In genomic region chr15:83464905-83465650, GRCm38 (mm10) we compare ENCODE assay signal across 8 mouse cellular contexts. TPM values are rescaled to one million over a fixed set of nuclear protein-coding genes. Genes with fewer than 3 reads are reported as not detected.
DNase-seq lines count a peak whose midpoint lies in the region; ATAC-seq lines count a peak whose summit lies in the region.

No protein-coding gene starts in this region.

- H3K4me2 ChIP-seq in lung, embryonic 15.5 days, result peak overlapping the region; percentile 48
- H3K4me2 ChIP-seq in embryonic facial prominence, embryonic 11.5 days (ENCODE audit: low read depth, low read length), result no peak overlapping the region
- peak overlapping the region; percentile 95 for H3K4me2 ChIP-seq in hindbrain, embryonic 16.5 days (ENCODE audit: low read length)

- no peaks in the 10 kb centered on the region for H3K27me3 ChIP-seq in lung, embryonic 15.5 days
- no peaks in the 10 kb centered on the region for H3K27me3 ChIP-seq in embryonic facial prominence, embryonic 11.5 days (ENCODE audit: control insufficient read depth, insufficient read depth, low read length)
- no peaks in the 10 kb centered on the region for H3K27me3 ChIP-seq in hindbrain, embryonic 16.5 days (replicated peaks; ENCODE audit: control insufficient read depth, insufficient read depth, low read length)
- no peaks in the 10 kb centered on the region for H3K27me3 ChIP-seq in midbrain, embryonic 10.5 days (ENCODE audit: low read depth, poor library complexity, severe bottlenecking)

- no peaks in the 10 kb centered on the region for H3K9me3 ChIP-seq in lung, embryonic 15.5 days
- H3K9me3 ChIP-seq in embryonic facial prominence, embryonic 11.5 days (replicated peaks; ENCODE audit: control insufficient read depth, low read length), result no peaks in the 10 kb centered on the region
- H3K9me3 ChIP-seq in hindbrain, embryonic 16.5 days (ENCODE audit: control insufficient read depth, low read length), result no peaks in the 10 kb centered on the region
- no peaks in the 10 kb centered on the region for H3K9me3 ChIP-seq in midbrain, embryonic 10.5 days (replicated peaks)

- peaks cover 18% of the 10 kb centered on the region for H3K4me1 ChIP-seq in lung, embryonic 15.5 days
- no peaks in the 10 kb centered on the region; the same call in 1 of the 2 replicates for H3K4me1 ChIP-seq in embryonic facial prominence, embryonic 11.5 days (ENCODE audit: control insufficient read depth, insufficient read depth, low read length)
- peaks cover 7% of the 10 kb centered on the region for H3K4me1 ChIP-seq in hindbrain, embryonic 16.5 days (ENCODE audit: control insufficient read depth, insufficient read depth, low read depth, low read length)
- peaks cover 23% of the 10 kb centered on the region for H3K4me1 ChIP-seq in midbrain, embryonic 10.5 days

- no peak for DNase-seq in lung, postnatal 36 days
- no peak for DNase-seq in embryonic facial prominence, embryonic 11.5 days (ENCODE audit: low spot score)
- DNase-seq in midbrain, embryonic 10.5 days (ENCODE audit: low spot score), result no peak
- DNase-seq in right cerebral cortex, adult 18-20 months, result no peak
- no peak for DNase-seq in embryo, embryonic 11 days
- no peak for DNase-seq in embryo, embryonic 9.5 days (ENCODE audit: extremely low spot score)

- H3K4me3 ChIP-seq in lung, embryonic 15.5 days, result peak overlapping the region; percentile 74
- peak overlapping the region; percentile 78 for H3K4me3 ChIP-seq in embryonic facial prominence, embryonic 11.5 days (ENCODE audit: low read depth, low read length)
- peak overlapping the region; percentile 86 for H3K4me3 ChIP-seq in hindbrain, embryonic 16.5 days (ENCODE audit: low read length)
- peak overlapping the region; percentile 77 for H3K4me3 ChIP-seq in midbrain, embryonic 10.5 days

- H3K27ac ChIP-seq in lung, embryonic 15.5 days, result peak overlapping the region; percentile 35; the same call in 1 of the 2 replicates
- H3K27ac ChIP-seq in embryonic facial prominence, embryonic 11.5 days (replicated peaks; ENCODE audit: low read depth, low read length), result no peak overlapping the region
- no peak overlapping the region for H3K27ac ChIP-seq in hindbrain, embryonic 16.5 days (ENCODE audit: low read depth, low read length)
- no peak overlapping the region for H3K27ac ChIP-seq in midbrain, embryonic 10.5 days (replicated peaks)

- 73% methylated on average over 19 of the region's 19 CpGs for WGBS in lung, embryonic 15.5 days
- 78% methylated on average over 19 of the region's 19 CpGs for WGBS in embryonic facial prominence, embryonic 11.5 days
- 76% methylated on average over 19 of the region's 19 CpGs for WGBS in hindbrain, embryonic 16.5 days
- WGBS in midbrain, embryonic 10.5 days, result 78% methylated on average over 19 of the region's 19 CpGs

- no peaks in the 10 kb centered on the region for H3K36me3 ChIP-seq in lung, embryonic 15.5 days
- no peaks in the 10 kb centered on the region for H3K36me3 ChIP-seq in embryonic facial prominence, embryonic 11.5 days (replicated peaks; ENCODE audit: control insufficient read depth, insufficient read depth, low read depth, low read length)
- no peaks in the 10 kb centered on the region for H3K36me3 ChIP-seq in hindbrain, embryonic 16.5 days (ENCODE audit: control insufficient read depth, insufficient read depth, low read length)
- H3K36me3 ChIP-seq in midbrain, embryonic 10.5 days, result no peaks in the 10 kb centered on the region

- no peak overlapping the region; the same call in 1 of the 2 replicates for H3K9ac ChIP-seq in lung, embryonic 15.5 days
- no peak overlapping the region for H3K9ac ChIP-seq in embryonic facial prominence, embryonic 11.5 days (replicated peaks; ENCODE audit: low read length)
- no peak overlapping the region for H3K9ac ChIP-seq in hindbrain, embryonic 16.5 days (ENCODE audit: low read depth, low read length)

- no peak for ATAC-seq in lung, embryonic 15.5 days (ENCODE audit: borderline replicate concordance, extremely low read depth, low FRiP score, low TSS enrichment)
- no peak for ATAC-seq in embryonic facial prominence, embryonic 11.5 days (replicated peaks; ENCODE audit: insufficient number of reproducible peaks, low FRiP score, low TSS enrichment, low read depth)
- ATAC-seq in hindbrain, embryonic 16.5 days, result no peak

RNA-seq across cellular contexts. Expression of gene Pacsin2, which starts 0.7 kb away (rescaled TPM):
- 68.1 and 70.9 TPM in 2 replicates for polyA plus RNA-seq in lung, embryonic 15.5 days (2015; fragmentation: Nextera tagmentation; extraction: Ambion mirVana)
- polyA plus RNA-seq in embryonic facial prominence, embryonic 11.5 days (2014; fragmentation: Nextera tagmentation; extraction: Ambion mirVana), result 41.7 and 41.9 TPM in 2 replicates
- 26.9 and 32.1 TPM in 2 replicates for polyA plus RNA-seq in hindbrain, embryonic 16.5 days (2015; fragmentation: Nextera tagmentation; extraction: Ambion mirVana)
- polyA plus RNA-seq in midbrain, embryonic 10.5 days (2016; fragmentation: Nextera tagmentation; extraction: Ambion mirVana), result 55.6 TPM in 2 replicates

RNA-seq across cellular contexts. Expression of gene Ttll1, which starts 45.6 kb away (rescaled TPM):
- 21.0 and 23.1 TPM in 2 replicates for polyA plus RNA-seq in lung, embryonic 15.5 days (2015; fragmentation: Nextera tagmentation; extraction: Ambion mirVana)
- polyA plus RNA-seq in embryonic facial prominence, embryonic 11.5 days (2014; fragmentation: Nextera tagmentation; extraction: Ambion mirVana), result 18.1 and 19.8 TPM in 2 replicates
- 119 and 127 TPM in 2 replicates for polyA plus RNA-seq in hindbrain, embryonic 16.5 days (2015; fragmentation: Nextera tagmentation; extraction: Ambion mirVana)
- polyA plus RNA-seq in midbrain, embryonic 10.5 days (2016; fragmentation: Nextera tagmentation; extraction: Ambion mirVana), result 34.3 and 42.6 TPM in 2 replicates
